Mouse (Mus musculus) cerebellum, postnatal 25 days (tissue): ENCODE results near the gene C8g.

ENCODE experiments used
- DNase-seq, 2 experiments: peaks; one replicate each; pipeline ENCODE4 v3.0.0; 2021; ENCODE audit warnings: mixed read lengths in 2 of 2

Gene C8g

GRCm38 (mm10) chr2:25500071-25500575 is 1.4 kb downstream of the C8g start:
- peak; percentile 29 to 38 for DNase-seq

GRCm38 (mm10) chr2:25498622-25499478 is 2.7 kb downstream of the C8g start:
- DNase-seq: peak in 1 of 2 experiments; percentile 12

GRCm38 (mm10) chr2:25497846-25498575 is 3.5 kb downstream of the C8g start:
- peak in 1 of 2 experiments; percentile 39 for DNase-seq

- peak; percentile 48 to 67 for DNase-seq
Observed at GRCm38 (mm10) chr2:25496462-25496861, 5.1 kb downstream of the C8g start.

- peak; percentile 85 to 92 for DNase-seq
Observed at GRCm38 (mm10) chr2:25493476-25493961, 8.0 kb downstream of the C8g start, which contains the start of gene Lcn12. Gene Lcn12, minus strand, starts transcription at chr2:25493911.

GRCm38 (mm10) chr2:25492988-25493387 is 8.5 kb downstream of the C8g start:
- peak in 1 of 2 experiments; percentile 24 for DNase-seq

- DNase-seq: peak; percentile 64 to 75
Observed at GRCm38 (mm10) chr2:25488671-25489068, 12.8 kb downstream of the C8g start.

- no peak for DNase-seq
Observed at GRCm38 (mm10) chr2:25487965-25488670, 13.4 kb downstream of the C8g start.

- DNase-seq: peak; percentile 96 to 97
Observed at GRCm38 (mm10) chr2:25484901-25485647, 16.4 kb downstream of the C8g start.

- DNase-seq: peak; percentile 69 to 82
Observed at GRCm38 (mm10) chr2:25482969-25483368, 18.6 kb downstream of the C8g start.

GRCm38 (mm10) chr2:25480541-25480940 is 21.0 kb downstream of the C8g start:
- no peak for DNase-seq

- DNase-seq: peak in 1 of 2 experiments; percentile 28
Observed at GRCm38 (mm10) chr2:25479551-25480311, 21.8 kb downstream of the C8g start.

GRCm38 (mm10) chr2:25477967-25478675 is 23.4 kb downstream of the C8g start:
- DNase-seq: peak; percentile 97 to 98

GRCm38 (mm10) chr2:25477541-25477940 is 24.0 kb downstream of the C8g start:
- DNase-seq: peak in 1 of 2 experiments; percentile 27

GRCm38 (mm10) chr2:25472550-25472949 is 29.0 kb downstream of the C8g start:
- DNase-seq: no peak

- peak in 1 of 2 experiments; percentile 33 for DNase-seq
Observed at GRCm38 (mm10) chr2:25469969-25470368, 31.6 kb downstream of the C8g start, which contains the start of gene Ptgds. Gene Ptgds, minus strand, starts transcription at chr2:25470046.

- peak; percentile 76 to 83 for DNase-seq
Observed at GRCm38 (mm10) chr2:25468962-25469915, 32.3 kb downstream of the C8g start.

GRCm38 (mm10) chr2:25467606-25468303 is 33.8 kb downstream of the C8g start:
- peak in 1 of 2 experiments; percentile 27 for DNase-seq
